Mouse (Mus musculus): ENCODE results near the gene Rpusd2.

Rpusd2 gene

GRCm38 (mm10) chr2:119028941-119029551, 5.5 kb upstream of the Rpusd2 start, which contains the start of gene Ccdc32:
TSS of gene Ccdc32 (minus strand) at chr2:119029393.
- DNase-seq (ENCODE audit: low spot score in 2 of 2), result peak; percentile 96 to 100

GRCm38 (mm10) chr2:119032191-119032590, 2.4 kb upstream of the Rpusd2 start:
- DNase-seq (ENCODE audit: low spot score in 2 of 2), result no peak

GRCm38 (mm10) chr2:119035397-119035745, 781 bp downstream of the Rpusd2 start:
- no peak for DNase-seq (ENCODE audit: low spot score in 2 of 2)

DNA sequence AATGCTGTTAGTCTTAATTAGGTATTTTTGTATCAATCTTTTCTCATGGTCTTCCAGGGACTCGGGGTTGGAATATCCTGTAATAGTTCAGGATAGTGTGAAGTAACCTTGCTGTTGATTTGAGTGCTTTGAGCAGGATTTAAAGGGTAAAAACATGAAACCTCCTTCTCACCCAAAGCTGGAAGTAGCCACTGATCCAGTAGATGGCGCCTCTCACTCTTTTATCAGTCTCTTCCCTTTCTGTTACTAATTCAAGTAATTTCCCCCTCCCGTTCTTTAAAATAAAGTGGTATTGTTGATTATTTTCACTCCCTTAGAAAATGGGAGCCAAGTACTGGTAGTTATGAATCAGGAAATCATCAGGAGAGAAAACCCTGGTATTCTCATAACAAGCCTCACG, 6.3 kb downstream of the Rpusd2 start:
- peak; percentile 50 to 53 for DNase-seq (ENCODE audit: low spot score in 2 of 2)

GRCm38 (mm10) chr2:119045163-119045562, 10.6 kb downstream of the Rpusd2 start:
- DNase-seq (ENCODE audit: low spot score in 2 of 2), result no peak

DNA sequence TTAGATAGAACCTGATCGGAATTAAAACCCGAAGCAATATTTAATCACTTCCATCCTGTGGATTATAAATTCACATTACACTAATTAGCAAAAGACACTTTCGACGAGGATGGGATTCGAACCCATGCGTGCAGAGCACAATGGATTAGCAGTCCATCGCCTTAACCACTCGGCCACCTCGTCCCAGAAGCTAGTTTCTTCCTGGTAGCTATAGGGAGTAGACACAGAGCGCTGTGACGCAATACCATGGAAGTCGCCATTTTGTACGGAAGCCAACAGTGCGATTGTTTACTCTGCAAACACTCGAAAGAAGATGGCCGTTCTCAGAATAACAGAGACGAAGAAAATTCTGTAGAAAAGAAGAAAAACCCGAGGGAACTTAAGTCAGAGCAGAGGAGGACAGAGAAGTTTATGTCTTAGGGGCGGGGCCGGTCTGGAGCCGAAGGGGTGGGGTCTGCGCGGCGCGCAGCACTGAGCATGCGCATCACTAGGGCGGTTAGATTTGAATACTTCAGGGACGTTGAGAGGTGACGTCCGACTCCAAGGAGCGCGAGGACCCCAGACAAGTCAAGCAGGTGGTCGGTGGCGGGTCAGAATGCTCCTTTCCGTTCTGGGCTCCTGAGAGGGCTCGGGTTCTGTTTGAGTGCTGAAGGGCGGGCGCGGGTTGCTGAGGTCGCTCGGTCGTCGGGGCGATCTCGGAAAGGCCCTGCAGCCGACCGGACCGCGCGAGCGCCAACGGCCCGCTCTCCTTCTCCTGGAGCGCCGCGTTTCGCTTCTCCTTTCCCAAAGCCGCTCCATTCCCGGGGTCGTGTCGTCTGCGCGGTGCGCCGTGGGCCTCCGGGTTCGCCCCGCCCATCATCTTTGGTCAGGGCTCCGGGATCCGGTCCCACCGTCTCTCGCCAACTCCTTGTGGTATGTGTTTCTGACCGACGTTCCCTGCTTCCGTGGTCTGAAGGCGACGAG, 12.3 kb downstream of the Rpusd2 start, which contains the start of gene Knl1:
TSS of gene Knl1 (plus strand) at position 471 of the 963 bp plus-strand sequence.
- DNase-seq (ENCODE audit: low spot score in 2 of 2), result peak; percentile 99 to 100

GRCm38 (mm10) chr2:119047849-119048248, 13.3 kb downstream of the Rpusd2 start:
- DNase-seq (ENCODE audit: low spot score in 2 of 2), result no peak

DNA sequence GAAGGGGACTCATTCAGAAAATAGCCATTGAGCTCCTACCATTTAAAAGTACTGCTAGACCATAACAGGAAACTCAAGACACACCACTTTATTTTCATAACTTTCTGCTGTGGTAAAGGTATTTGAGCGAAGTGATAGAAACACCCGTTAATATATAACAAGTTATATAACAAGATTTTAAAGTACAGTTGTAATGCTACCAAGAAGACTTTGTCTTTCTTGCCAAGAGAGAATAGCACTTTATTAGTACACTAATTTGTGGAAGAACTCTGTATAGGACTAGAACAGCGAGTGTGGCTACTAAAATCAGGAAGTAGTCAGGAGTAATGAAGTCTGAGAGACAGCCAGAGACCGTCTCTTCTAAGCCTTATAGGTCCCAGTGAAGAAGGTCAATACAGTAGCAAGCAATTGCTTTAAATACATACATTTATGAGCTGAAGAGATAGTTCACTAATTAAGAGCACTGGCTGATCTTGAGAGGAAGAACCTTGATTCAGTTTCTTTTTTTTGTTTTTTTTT, 15.6 kb downstream of the Rpusd2 start:
- DNase-seq (ENCODE audit: low spot score in 2 of 2), result no peak

DNA sequence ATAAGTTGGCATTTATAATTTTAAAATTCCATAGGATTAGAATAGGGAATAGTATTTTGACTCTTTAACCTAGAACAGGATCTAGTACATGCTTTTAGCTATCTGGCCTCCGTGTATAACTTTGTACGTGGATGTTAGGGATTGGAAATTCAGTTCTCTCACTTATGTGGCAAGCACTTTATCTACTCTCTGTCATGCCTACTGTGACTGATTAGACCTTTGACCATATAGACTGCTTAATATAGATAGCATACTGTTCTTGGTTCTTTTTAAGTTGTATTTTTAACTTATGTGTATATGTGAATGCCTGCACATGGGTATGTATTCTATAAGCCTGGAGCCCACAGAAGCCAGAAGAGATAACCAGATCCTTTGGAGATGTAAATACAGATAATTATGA, 25.5 kb downstream of the Rpusd2 start:
- DNase-seq (ENCODE audit: low spot score in 2 of 2), result no peak

- no peak for DNase-seq (ENCODE audit: low spot score in 2 of 2)
These were observed 37.8 kb downstream of the Rpusd2 start for GRCm38 (mm10) chr2:119072397-119072796.

DNA sequence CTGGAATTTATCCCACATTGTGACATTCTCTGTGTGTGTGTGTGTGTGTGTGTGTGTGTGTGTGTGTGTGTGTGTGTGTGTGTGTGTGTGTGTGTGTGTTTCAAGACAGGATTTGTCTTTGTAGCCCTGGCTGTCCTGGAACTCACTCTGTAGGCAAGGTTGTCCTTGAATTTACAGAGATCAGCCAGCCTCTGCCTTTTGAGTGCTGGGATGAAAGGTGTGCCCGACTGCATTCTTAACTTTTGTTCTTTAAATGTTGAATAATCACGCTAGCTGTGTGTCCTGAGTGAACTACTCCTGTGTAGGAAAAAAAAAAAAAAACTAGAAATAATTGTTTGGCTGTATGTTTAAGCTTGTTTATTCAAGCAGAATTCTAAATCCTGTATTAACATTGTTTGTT, 51.6 kb downstream of the Rpusd2 start:
- DNase-seq (ENCODE audit: low spot score in 2 of 2), result no peak

Data from right cerebral cortex, adult 2 months (tissue).